Mouse (Mus musculus) intestine, embryonic 16.5 days (tissue): ENCODE data around the gene Gm45233. TPM values are rescaled to one million over a fixed set of nuclear protein-coding genes. Genes with fewer than 3 reads are reported as not detected.

Experiments
- ATAC-seq: fragments of 200-750 bp; cut with Nextera tagmentation; 2 replicates; pipeline ENCODE4 v1.8.0; 2017; ENCODE audit warnings: moderate TSS enrichment, moderate library complexity
- H3K27ac ChIP-seq: fragments of 300-500 bp; sonication (generic); 2 replicates; pipeline ENCODE4 v1.5.1; 2014; ENCODE audit warnings: mild to moderate bottlenecking, low read length
- H3K27me3 ChIP-seq: fragments of 300-500 bp; sonication (generic); replicated peaks from 2 replicates; pipeline ENCODE4 v1.6.1; 2014; ENCODE audit warnings: low read length, control low read depth, mixed read lengths; ENCODE audit not compliant: control insufficient read depth, insufficient read depth
- H3K36me3 ChIP-seq: fragments of 300-500 bp; sonication (generic); 2 replicates; pipeline ENCODE4 v1.6.1; 2014; ENCODE audit warnings: low read length, control low read depth; ENCODE audit not compliant: control insufficient read depth, insufficient read depth
- H3K4me1 ChIP-seq: fragments of 300-500 bp; sonication (generic); 2 replicates; pipeline ENCODE4 v1.6.1; 2014; ENCODE audit warnings: low read length, control low read depth, mixed read lengths; ENCODE audit not compliant: control insufficient read depth, insufficient read depth
- H3K4me2 ChIP-seq: fragments of 300-500 bp; sonication (generic); 2 replicates; pipeline ENCODE4 v1.6.1; 2014; ENCODE audit warnings: low read depth, low read length, control low read depth
- H3K4me3 ChIP-seq: fragments of 300-500 bp; sonication (generic); 2 replicates; pipeline ENCODE4 v1.5.1; 2014; ENCODE audit warnings: mild to moderate bottlenecking, low read length
- H3K9ac ChIP-seq: fragments of 300-500 bp; sonication (generic); 2 replicates; pipeline ENCODE4 v1.6.1; 2014; ENCODE audit warnings: low read depth, low read length
- H3K9me3 ChIP-seq: fragments of 300-500 bp; sonication (generic); 2 replicates; pipeline ENCODE4 v1.6.1; 2016; ENCODE audit warnings: low read length, control low read depth; ENCODE audit not compliant: control insufficient read depth
- WGBS: fragments of 180-500 bp; shearing (Covaris S2); extraction: QIAGEN DNeasy Blood & Tissue Kit; methylation state at CpG from one replicate; pipeline ENCODE4 v1.1.7; 2014; 5-methylcytosine and 5-hydroxymethylcytosine counted together
- polyA plus RNA-seq: library from polyadenylated mRNA; unstranded; fragments of >200 nt; fragmentation: Nextera tagmentation; extraction: Ambion mirVana; gene quantifications from 2 replicates; pipeline ENCODE4 v1.2.1, GENCODE M21; 2015

Gm45233 gene
- polyA plus RNA-seq, 1 experiment from 2014 or later, result 0.20 TPM

- no peak overlapping the region for H3K27ac ChIP-seq
- no peaks in the 10 kb centered on the region for H3K36me3 ChIP-seq
- no peak overlapping the region for H3K4me2 ChIP-seq
- H3K27me3 ChIP-seq, result peaks cover 13% of the 10 kb centered on the region
- peak; percentile 36; the same call in 1 of the 2 replicates for ATAC-seq
- WGBS, result 58% methylated on average over 8 of the region's 8 CpGs
- H3K9ac ChIP-seq, result no peak overlapping the region
- no peak overlapping the region for H3K4me3 ChIP-seq
- H3K9me3 ChIP-seq, result no peaks in the 10 kb centered on the region
- no peaks in the 10 kb centered on the region for H3K4me1 ChIP-seq
Observed at GRCm38 (mm10) chr7:43482090-43482716, 38.3 kb downstream of the Gm45233 start.

- H3K4me2 ChIP-seq, result no peak overlapping the region
- H3K9ac ChIP-seq, result no peak overlapping the region
- H3K4me1 ChIP-seq, result no peaks in the 10 kb centered on the region
- ATAC-seq, result no peak
- 0 out of 2 replicates have a peak, but pooled peaks cover 3% of the 10 kb centered on the region for H3K27me3 ChIP-seq
- 5% methylated on average over 10 of the region's 10 CpGs for WGBS
- H3K36me3 ChIP-seq, result no peaks in the 10 kb centered on the region
- no peaks in the 10 kb centered on the region for H3K9me3 ChIP-seq
- no peak overlapping the region for H3K27ac ChIP-seq
- H3K4me3 ChIP-seq, result no peak overlapping the region
Observed at GRCm38 (mm10) chr7:43483236-43483635, 39.3 kb downstream of the Gm45233 start.

- WGBS, result 37% methylated on average over 5 of the region's 5 CpGs
- no peak for ATAC-seq
Observed at GRCm38 (mm10) chr7:43488646-43489045, 44.7 kb downstream of the Gm45233 start.

GRCm38 (mm10) chr7:43489631-43490125, 45.8 kb downstream of the Gm45233 start, which contains the start of gene Iglon5:
Iglon5 (minus strand) TSS chr7:43490075.
- Histone ChIP-seq H3K4me1 (0 out of 2 replicates have a peak, but pooled peaks cover 2% of the 10 kb centered on the region), H3K36me3 (no peaks in the 10 kb centered on the region), H3K27me3 (peaks cover 4% of the 10 kb centered on the region), H3K4me3 (peak within 1 kb of the TSS; percentile 46), H3K9ac (peak within 1 kb of the TSS; percentile 61), H3K9me3 (no peaks in the 10 kb centered on the region), H3K27ac (no peak within 1 kb of the TSS), H3K4me2 (peak within 1 kb of the TSS; percentile 65)
- peak; percentile 57; the same call in 1 of the 2 replicates for ATAC-seq
- under 1% methylated on average over 16 of the region's 41 CpGs for WGBS

More at GRCm38 (mm10) chr7:43488646-43489045, 44.7 kb downstream of the Gm45233 start:
- no peaks in the 10 kb centered on the region for H3K9me3 ChIP-seq
- H3K9ac ChIP-seq, result no peak overlapping the region
- H3K4me2 ChIP-seq, result no peak overlapping the region
- no peak overlapping the region for H3K4me3 ChIP-seq
- H3K27me3 ChIP-seq, result peaks cover 4% of the 10 kb centered on the region
- no peaks in the 10 kb centered on the region for H3K36me3 ChIP-seq
- H3K27ac ChIP-seq, result no peak overlapping the region
- H3K4me1 ChIP-seq, result 0 out of 2 replicates have a peak, but pooled peaks cover 2% of the 10 kb centered on the region

GRCm38 (mm10) chr7:43490182-43490584, 46.3 kb downstream of the Gm45233 start:
- Histone ChIP-seq H3K4me3 (peak overlapping the region; percentile 46), H3K27ac (no peak overlapping the region), H3K36me3 (no peaks in the 10 kb centered on the region), H3K9me3 (no peaks in the 10 kb centered on the region), H3K4me1 (0 out of 2 replicates have a peak, but pooled peaks cover 2% of the 10 kb centered on the region), H3K27me3 (peaks cover 6% of the 10 kb centered on the region), H3K4me2 (peak overlapping the region; percentile 65), H3K9ac (peak overlapping the region; percentile 61)
- peak; percentile 85 for ATAC-seq
- 1% methylated on average over 9 of the region's 13 CpGs for WGBS

- H3K9me3 ChIP-seq, result no peaks in the 10 kb centered on the region
- H3K27me3 ChIP-seq, result peaks cover 10% of the 10 kb centered on the region
- WGBS, result 64% methylated on average over 9 of the region's 9 CpGs
- no peak overlapping the region for H3K4me3 ChIP-seq
- no peaks in the 10 kb centered on the region for H3K36me3 ChIP-seq
- 0 out of 2 replicates have a peak, but pooled peaks cover 2% of the 10 kb centered on the region for H3K4me1 ChIP-seq
- no peak for ATAC-seq
- H3K4me2 ChIP-seq, result no peak overlapping the region
- H3K27ac ChIP-seq, result no peak overlapping the region
- H3K9ac ChIP-seq, result no peak overlapping the region
Observed at GRCm38 (mm10) chr7:43490861-43491260, 46.9 kb downstream of the Gm45233 start.

- peaks cover 6% of the 10 kb centered on the region; the same call in 1 of the 2 replicates for H3K27me3 ChIP-seq
- no peaks in the 10 kb centered on the region for H3K9me3 ChIP-seq
- H3K4me3 ChIP-seq, result no peak overlapping the region
- no peak for ATAC-seq
- H3K27ac ChIP-seq, result no peak overlapping the region
- H3K9ac ChIP-seq, result no peak overlapping the region
- WGBS, result 16% methylated on average over 21 of the region's 21 CpGs
- H3K36me3 ChIP-seq, result no peaks in the 10 kb centered on the region
- no peak overlapping the region for H3K4me2 ChIP-seq
- no peaks in the 10 kb centered on the region for H3K4me1 ChIP-seq
Observed at GRCm38 (mm10) chr7:43495343-43496021, 51.6 kb downstream of the Gm45233 start.

- no peaks in the 10 kb centered on the region for H3K9me3 ChIP-seq
- no peaks in the 10 kb centered on the region for H3K36me3 ChIP-seq
- no peaks in the 10 kb centered on the region for H3K4me1 ChIP-seq
- H3K27ac ChIP-seq, result no peak overlapping the region
- no peaks in the 10 kb centered on the region for H3K27me3 ChIP-seq
- 47% methylated on average over 4 of the region's 4 CpGs for WGBS
- no peak overlapping the region for H3K4me2 ChIP-seq
- no peak overlapping the region for H3K9ac ChIP-seq
- ATAC-seq, result no peak
- H3K4me3 ChIP-seq, result no peak overlapping the region
Observed at GRCm38 (mm10) chr7:43511707-43512478, 68.0 kb downstream of the Gm45233 start.

- no peaks in the 10 kb centered on the region for H3K27me3 ChIP-seq
- no peak overlapping the region for H3K4me3 ChIP-seq
- H3K9ac ChIP-seq, result no peak overlapping the region
- H3K4me2 ChIP-seq, result no peak overlapping the region
- no peak overlapping the region for H3K27ac ChIP-seq
- no peak for ATAC-seq
- no peaks in the 10 kb centered on the region for H3K9me3 ChIP-seq
- no peaks in the 10 kb centered on the region for H3K36me3 ChIP-seq
- 80% methylated on average over 4 of the region's 4 CpGs for WGBS
- no peaks in the 10 kb centered on the region for H3K4me1 ChIP-seq
Observed at GRCm38 (mm10) chr7:43512519-43512918, 68.6 kb downstream of the Gm45233 start.
